Mouse (Mus musculus) olfactory bulb, adult 2 months (tissue): ENCODE measurements around the gene Dlg2.

Source experiments
- CTCF ChIP-seq: fragments of 200-500 bp; IDR thresholded peaks from 2 replicates; pipeline ENCODE4 v1.5.1; 2012; ENCODE audit warnings: low read depth, mild to moderate bottlenecking, low read length, moderate library complexity; ENCODE audit not compliant: insufficient read depth
- POLR2A ChIP-seq: fragments of 200-500 bp; IDR thresholded peaks from 2 replicates; pipeline ENCODE4 v1.6.1; 2012; ENCODE audit warnings: mild to moderate bottlenecking, low read depth, low read length, moderate library complexity; ENCODE audit not compliant: insufficient read depth

- TF ChIP-seq CTCF (no peak), POLR2A (no peak)
These were observed 1744.1 kb downstream of the Dlg2 start for GRCm38 (mm10) chr7:92220619-92221018.
